Mouse (Mus musculus): ENCODE data around the gene Plch1.

The Plch1 gene

DNA sequence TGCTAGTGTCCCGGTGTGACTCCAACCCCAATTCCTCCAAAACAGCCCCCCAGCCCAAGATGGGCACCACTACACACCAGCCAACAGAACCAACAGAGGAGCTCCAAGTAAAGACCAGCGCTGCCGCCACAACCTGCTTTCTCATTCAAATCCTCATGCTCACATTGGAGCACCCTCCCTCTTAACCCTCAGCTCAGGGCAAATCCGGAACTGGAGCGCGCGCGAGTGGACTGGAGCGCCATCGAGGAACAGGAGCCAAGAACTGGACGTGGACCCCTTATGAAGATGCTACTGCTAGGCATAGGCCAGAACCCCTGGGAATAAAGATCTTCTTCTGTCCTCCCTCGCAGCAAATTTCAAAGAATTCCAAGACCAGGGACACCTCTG, at the start of gene Plch1:
Plch1 (minus strand) TSS at position 164 of the 387 bp plus-strand sequence.
- in situ Hi-C loops (cut with MseI, MboI), result no loop called here

DNA sequence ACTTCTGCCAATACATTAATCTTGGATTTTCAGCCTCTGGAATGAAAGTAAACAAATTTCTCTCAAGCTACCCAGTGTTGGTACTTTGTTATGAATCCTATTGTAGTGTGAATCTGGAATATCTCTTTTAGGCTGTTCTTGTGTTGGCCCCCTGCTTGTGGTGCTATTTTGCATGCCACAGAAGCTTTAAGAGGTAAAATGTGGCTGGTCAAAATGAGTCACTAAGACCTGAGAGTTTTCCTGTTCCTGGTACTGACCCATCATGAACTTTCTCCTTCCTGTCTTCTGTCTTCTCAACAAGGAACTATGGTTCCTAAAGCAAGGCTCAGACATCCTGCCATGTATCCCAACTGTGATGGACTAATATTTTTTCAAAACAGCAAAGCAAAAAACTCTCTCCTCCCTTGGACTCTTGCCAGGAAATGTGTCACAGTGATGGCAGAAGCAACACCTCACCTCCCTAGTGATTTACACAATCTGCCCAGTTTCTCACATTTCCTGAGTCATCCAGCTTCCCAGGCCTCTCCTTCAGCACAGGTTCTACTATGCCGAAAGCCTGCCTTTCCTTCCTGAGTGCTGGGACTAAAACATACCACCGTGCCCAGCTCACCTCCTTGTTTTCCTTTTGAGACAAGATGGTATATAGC, 42.1 kb upstream of the Plch1 start:
- in situ Hi-C loops (cut with MseI, MboI), result no loop called here

DNA sequence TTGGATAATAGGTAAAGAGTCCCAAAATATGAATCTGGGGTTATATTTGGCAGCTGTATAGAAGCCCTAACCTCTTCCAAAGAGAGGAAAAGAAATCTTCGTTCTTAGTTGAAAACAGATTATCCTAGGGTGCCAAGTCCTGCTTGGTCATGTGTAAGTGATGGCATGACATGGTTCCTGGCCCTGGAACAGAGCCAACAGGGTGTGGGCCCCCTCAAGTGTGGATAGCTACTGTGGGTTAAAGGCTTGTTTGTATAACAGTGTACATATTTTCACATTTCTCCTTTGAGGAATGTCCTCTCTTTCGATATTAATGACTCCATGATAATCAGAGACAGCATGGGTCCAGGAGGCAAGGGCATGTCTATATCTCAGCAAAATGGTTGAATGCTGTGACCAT, 39.7 kb upstream of the Plch1 start:
- in situ Hi-C loops (cut with MseI, MboI), result no loop called here

DNA sequence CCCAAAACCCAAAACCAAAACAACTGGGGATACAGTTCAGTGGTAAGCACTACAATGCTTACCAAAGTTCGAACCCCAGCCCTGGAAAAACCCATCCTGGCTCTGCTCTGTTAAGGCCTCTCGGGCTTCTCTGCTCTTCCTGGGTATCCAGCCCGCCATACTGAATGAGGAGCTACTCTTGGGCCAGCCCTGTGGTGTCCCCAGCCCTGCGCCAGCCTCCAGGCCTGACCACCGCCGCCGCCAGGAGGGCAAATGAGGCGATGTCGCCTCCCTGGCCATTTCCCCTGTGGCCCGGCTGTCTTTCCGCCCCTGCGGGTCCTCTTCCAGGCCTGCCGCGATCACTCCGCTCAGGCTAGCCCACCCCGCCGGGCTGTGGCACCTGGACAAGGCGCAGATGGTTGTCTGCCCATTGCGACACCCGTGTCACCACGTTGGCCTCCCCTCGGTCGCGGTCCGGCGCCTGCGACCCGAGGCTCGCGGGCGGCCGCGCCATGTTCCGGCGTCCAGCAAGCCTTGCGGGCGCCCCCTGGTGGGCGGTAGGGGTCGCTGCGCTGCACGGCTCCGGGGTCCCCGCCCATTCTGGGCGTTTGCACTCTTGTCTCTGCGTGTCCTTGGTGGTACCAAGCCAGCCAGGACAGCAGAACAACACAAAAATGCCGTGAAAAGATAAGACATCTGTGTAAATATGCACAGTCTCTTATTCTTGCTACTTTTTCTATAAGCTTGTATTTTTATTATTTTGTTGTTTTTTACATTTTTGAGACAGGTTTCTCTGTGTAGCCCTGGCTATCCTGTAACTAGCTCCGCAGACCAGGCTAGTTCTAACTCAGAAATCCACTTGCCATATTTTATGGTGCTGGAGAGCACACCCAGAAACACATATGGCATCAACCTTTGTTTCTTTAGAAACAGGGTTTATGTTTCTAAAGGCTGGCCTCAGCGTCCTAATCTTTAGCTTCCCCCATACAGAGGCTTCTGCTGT, 29.9 kb upstream of the Plch1 start, which contains the start of gene E130311K13Rik:
E130311K13Rik (minus strand) TSS at position 595 of the 982 bp plus-strand sequence.
- in situ Hi-C loops (cut with MseI, MboI), result no loop called here

DNA sequence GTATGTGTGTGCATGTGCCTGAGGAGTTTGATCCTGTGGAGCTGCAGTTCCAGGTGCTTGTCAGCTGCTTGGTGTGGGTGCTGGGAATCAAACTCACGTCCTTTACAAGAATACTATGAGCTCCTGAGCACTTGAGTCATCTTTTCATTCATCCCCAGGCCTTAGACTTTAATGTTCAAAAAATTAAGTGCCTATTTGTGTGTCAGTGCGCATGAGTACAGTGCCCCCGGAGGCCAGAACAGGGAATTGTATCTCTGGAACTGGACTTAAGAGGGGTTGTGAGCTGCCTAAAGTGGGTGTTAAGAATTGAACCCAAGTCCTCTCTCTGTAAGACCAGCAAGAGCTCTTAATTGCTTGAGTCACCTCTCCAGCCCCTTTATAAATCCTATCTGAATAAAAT, 20.4 kb upstream of the Plch1 start:
- in situ Hi-C loops (cut with MseI, MboI), result no loop called here

DNA sequence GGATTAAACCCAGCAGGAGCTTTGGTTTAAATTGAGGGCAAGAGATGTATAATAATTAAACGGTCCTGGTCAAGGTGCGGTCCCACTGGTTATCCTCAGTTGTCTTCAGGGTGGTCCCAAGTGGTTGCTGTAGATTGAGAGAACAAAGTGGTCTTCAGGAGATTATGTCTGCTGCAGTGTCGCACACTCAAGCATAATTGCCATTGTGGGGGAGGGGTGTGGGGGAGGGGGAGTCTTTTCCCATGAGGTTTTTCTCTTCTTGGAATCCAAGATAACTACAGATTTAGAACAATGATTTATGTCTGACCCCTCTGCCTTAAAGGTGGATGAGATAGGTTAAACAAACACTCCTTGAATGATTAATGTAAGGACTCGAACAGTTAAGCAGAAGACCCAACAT, 11.0 kb upstream of the Plch1 start:
- in situ Hi-C loops (cut with MseI, MboI), result no loop called here

DNA sequence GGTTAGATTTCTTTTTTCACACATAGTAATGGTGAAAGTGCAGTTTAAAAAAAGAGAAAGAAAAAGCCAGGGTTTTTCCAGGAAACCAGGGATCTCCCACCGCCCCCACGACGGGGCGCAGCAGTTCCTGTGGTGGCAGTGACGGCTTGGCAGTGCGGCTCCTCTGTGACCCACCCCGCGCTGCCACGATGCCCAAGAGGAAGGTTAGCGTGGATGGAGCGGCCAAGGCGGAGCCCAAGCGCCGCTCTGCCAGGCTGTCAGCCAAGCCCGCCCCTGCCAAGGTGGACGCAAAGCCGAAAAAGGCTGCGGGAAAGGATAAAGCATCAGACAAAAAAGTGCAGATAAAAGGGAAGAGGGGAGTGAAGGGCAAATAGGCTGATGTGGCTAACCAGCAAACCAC, 6.0 kb upstream of the Plch1 start:
- in situ Hi-C loops (cut with MseI, MboI), result no loop called here

DNA sequence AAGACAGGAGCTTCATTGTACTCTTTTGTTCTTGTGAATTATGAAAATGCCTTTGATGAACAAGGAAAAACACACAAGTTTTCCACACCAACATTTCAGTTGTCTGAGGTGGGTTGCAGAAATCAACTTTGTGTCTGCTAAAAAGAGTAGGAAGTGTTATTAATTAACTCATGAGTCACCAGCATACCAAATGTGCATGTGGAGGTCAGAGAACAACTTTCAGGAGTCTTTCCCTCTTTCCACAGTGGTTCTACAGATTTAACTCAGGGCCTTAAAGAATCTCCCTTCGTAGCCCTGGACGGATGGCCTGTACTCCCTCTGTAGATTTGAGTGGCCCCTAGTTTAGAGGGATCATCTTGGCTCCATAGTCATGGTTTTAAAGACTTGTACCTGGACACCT, 4.9 kb upstream of the Plch1 start:
- in situ Hi-C loops (cut with MseI, MboI), result no loop called here

DNA sequence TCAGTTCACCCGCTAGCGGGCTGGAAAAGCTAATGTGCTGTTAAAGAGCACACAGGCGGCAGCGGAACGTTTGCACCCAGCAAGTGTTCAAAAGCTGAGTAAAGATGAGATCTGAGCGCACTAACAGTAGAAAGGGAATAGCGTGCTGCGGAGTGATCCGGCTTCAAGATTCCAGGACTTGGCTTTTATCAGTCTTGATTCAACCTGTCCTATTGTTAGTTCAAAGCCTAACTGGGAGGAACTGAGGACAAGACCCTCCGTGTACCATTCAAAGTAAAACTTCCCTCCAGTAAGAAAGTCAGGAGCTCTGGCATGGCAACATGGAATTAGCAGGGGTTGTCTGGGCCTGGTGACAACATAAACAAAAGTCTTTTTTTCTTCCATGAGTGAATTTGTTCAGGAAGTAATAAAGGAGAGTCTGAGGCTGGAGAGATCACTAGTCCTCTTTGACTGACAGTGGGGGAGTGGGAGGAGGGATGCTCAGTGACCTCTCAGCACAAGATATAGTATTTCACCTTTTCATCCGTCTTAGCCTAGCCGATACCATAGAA, 824 bp upstream of the Plch1 start:
- in situ Hi-C loops (cut with MseI, MboI), result no loop called here

DNA sequence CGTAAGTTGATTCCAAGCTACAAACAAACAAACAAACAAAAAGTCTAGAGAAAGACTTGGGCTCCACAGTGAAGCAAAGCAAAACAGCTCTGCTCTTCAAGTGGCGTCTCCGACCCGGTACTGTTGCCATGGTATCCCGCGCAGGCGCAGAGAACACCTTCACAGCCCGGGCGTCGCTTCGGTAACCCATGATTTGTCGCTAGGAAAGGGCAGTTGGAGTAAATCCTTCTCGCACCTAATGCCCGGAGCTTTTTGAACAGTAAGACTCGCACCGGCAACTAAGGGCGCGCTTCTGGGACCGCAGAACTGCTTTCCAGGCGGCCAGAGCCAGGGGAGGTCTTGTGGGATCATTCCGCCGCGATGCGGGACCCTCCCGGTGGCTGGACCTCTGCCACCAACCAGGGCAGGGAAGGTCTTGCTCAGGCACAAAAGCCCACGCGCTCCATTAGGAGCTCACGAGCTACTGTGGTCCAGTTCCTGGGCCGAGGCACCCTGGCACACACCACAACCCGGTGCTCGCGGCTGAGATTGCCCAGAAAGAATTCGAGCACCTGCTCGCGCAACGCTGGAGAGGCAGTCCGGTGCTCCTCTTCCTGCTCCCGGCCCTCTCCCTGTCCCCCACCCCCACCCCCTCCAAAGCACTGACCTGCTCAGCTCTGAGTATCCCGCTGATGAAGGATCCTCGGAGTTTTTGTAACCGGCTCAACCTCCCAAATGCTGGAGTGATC, 527 bp downstream of the Plch1 start:
- in situ Hi-C loops (cut with MseI, MboI), result no loop called here

DNA sequence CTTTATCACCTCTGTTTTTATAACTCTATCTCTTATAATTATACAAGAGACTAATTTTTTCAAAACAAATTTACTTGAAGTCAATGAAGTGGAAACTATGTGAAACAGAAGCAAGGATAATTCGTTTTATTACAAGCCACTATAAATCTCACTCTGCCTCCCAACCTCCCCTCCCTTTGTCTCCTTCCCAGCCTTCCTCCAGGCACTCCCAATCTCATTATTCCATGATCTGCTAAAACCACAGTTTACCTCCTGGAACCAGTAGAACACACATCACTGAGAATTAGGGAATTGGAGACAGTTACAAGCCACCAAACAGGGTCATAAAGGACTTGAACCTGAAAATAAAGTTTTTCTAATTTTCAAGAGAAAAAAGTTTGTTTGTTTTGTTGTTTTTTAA, 2.1 kb downstream of the Plch1 start:
- in situ Hi-C loops (cut with MseI, MboI), result no loop called here

DNA sequence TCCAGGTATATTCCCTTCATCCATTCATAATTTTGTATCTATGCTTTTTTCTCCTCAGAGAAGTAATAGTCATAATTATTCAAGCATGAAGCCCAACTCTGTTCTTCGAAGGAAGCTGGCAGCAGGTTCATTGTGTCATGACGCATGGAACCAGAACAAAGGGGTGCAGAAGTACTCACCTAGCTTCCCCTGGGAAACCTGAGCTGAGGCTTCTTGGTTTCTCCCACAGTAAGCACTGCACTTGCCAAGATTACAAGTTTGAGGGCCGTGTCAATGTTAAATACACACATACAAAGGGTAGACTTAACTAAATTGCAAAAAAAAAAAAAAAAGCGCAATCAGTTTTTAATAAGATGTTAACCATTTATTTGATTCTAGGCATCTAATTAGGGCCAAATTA, 3.0 kb downstream of the Plch1 start:
- in situ Hi-C loops (cut with MseI, MboI), result no loop called here

DNA sequence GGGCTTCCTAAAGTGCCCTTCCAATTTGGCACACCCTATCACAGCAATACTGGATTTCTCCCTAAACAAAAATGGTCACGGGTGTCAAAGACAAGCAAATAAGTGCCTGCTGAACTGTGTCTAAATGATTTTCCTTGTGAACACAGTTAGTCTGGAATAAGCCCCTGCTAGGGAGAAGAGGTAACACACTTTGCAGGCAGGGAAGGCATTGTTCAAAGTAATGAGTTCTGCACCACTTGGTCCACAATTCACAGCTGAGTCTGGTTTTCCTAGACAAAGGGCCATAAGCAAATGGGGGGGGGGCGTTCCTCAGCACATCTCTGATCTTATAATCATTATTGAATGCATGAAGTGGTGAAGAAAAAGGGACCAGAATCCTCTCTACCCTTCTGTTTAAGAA, 3.5 kb downstream of the Plch1 start:
- in situ Hi-C loops (cut with MseI, MboI), result no loop called here

DNA sequence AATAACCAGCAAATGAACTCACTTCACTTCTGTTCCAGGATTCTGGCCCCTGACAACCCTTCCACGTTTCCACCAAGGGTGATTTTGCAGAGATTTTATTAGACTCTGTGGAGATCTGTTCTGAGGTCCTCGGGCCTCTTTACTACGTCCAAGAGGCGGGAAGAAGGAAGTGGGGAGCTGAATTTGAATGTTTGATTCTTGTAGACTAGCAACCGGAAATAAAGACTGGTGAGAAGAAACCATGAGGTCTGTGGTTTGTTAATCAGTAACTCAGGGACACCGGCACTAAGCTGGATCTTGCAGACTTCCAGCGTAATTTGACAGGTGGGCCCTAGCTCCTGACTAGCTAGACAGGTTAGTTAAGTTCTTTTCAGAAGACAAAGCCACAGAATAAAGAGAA, 5.6 kb downstream of the Plch1 start:
- in situ Hi-C loops (cut with MseI, MboI), result no loop called here

DNA sequence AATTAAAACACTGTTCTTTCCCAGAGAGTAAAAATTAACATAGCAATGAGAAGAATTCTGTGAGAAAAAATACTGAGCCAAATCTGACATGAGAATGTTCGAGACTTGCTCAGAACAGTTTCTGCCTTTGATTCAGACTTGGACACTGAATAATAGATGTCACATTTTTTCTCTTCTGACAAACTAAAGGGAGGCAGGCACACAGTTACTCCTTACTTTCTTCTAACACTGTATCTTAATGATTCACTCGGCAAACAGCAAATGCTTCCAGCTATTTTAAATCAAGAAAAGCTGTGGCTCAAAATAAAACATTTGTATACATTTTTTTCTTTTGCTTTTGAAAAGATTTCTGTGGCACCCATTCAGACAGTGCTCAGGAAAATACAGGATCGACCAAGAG, 7.1 kb downstream of the Plch1 start:
- in situ Hi-C loops (cut with MseI, MboI), result no loop called here

DNA sequence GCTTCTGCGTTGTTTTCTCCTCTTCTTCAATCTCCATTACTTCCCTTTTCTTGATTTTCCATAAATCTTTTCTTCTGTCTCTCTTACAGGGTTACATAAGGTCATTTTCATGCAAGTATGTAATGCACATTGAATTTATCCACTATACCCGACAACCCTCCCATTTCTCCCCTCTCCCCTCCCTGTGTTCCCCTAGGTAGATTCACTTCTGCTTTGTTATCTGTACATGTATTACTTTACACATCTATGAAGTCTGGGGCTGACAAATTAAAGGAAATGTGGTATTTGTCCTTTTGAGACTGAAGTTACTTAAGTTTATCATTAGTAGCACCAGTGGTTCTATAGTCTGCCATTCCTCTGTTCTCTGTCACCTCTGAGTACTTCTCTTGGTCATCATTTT, 18.2 kb downstream of the Plch1 start:
- in situ Hi-C loops (cut with MseI, MboI), result no loop called here

DNA sequence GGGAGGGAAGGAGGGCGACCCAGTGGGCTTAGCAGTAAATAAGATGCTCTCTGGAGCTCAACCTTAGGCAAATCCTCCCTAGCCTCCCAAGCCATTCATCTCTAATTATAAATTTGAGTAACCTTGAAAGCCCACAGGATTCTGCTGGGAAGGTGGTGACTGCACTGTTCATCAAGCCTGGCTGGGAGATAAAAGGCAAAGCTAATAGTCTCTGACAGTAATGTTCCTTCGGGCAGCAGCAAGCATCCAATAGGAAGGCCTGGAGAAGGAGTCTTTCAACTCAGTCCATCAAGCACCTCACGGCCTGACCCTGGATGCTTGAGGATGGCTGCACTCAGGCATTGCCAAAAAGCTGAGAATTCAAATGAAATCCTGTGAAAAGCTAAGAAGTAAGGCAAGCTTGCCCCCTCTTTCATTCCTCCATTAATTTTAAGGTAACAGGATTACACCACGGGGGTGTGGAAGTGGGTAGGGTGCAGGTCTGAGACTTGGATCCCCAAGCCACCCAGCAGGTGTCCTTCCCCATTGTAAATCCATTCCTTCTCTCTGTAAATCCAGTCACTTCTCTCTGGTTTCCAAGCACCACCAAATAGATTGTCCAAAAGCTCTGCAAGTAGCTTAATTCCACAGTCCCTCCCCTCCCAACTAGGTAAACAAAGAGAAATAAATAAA, 20.1 kb downstream of the Plch1 start:
- in situ Hi-C loops (cut with MseI, MboI), result loop anchor here in 1 of 2 experiments (10.0 kb wide), 1 partner anchor 324 kb away; no protein-coding TSS in a partner anchor

DNA sequence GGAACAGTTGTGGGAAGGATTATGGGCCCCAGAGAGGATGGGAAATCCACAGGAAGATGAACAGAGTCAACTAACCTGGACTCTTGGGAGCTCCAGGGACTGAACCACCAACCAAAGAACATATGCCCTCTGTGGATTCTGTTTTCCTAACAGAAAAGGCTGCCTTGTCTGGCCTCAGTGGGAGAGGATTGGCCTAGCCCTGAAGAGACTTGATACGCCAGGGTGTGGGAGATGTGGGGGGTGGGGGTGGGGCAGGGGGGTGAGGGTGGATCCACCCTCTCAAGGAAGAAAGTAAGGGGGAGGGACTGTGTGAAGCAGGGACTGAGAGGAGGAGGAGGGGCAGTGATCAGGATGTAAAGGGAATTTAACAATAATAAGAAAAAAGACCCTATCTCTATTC, 26.5 kb downstream of the Plch1 start:
- in situ Hi-C loops (cut with MseI, MboI), result loop anchor here in 1 of 2 experiments (10.0 kb wide), 1 partner anchor 318 kb away; no protein-coding TSS in a partner anchor

DNA sequence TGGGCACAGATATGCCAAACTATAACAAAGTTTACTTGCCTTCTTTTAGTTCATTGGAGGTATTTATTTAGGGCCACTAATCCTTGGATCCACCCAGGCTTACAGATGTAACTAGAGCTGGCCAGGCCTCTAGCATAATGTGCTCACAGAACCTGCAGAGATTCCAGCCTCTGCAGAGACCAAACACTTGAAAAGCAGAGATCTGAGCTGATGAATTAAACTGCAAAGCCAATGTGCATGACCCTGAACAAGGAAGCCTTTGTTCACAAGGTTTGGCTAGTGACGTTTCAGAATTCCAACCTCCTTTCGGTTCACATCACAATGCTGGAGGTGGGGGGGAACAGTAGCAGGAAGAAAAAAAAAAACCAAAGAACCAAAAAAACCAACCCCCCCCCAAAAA, 28.0 kb downstream of the Plch1 start:
- in situ Hi-C loops (cut with MseI, MboI), result loop anchor here in 1 of 2 experiments (10.0 kb wide), 1 partner anchor 316 kb away; no protein-coding TSS in a partner anchor

DNA sequence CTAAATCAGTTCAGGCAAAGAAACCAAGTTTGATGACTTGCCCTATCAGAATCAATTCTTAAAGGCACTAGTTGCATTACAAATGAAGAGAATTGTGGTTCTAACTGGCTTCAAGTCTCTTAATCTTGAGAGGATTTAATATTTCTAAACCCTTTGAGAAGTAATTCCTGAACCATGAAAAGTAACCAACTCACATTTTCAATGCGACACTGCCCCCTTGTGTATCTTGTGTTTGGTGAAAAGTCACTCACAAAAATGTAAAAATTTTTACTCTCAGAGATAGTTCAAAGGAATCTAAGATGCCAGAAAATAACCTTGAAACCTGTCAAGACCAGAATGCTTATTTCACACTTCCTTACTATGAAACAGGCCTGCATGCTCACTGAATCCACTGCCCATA, 31.0 kb downstream of the Plch1 start:
- in situ Hi-C loops (cut with MseI, MboI), result loop anchor here in 1 of 2 experiments (10.0 kb wide), 1 partner anchor 303 kb away; no protein-coding TSS in a partner anchor

DNA sequence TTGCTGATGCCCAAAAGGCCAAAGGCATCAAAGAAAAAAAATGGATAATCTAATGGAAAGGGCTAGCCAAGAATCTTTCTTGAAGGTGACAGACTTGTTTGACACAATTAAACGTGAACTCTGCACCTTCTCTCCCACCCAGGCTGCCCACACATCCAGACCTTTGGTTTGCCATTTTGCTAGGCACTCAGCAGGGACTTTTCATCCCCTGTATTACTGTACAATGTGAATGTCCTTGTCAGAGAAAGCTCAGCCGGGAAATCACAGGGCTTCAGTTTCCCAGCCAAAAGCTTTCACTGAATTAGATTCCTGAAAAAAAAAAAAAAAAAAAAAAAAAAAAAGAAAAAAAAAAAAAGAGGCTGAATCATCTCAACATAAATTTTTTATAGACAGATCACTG, 34.2 kb downstream of the Plch1 start:
- in situ Hi-C loops (cut with MseI, MboI), result loop anchor here in 1 of 2 experiments (10.0 kb wide), 1 partner anchor 300 kb away; no protein-coding TSS in a partner anchor

All from mouse trophoblast stem cell (cell line).